Mouse (Mus musculus) kidney, postnatal 0 days (tissue): ENCODE measurements around the gene Stard13. TPM values are rescaled to one million over a fixed set of nuclear protein-coding genes. Genes with fewer than 3 reads are reported as not detected.

Experiments
- ATAC-seq: fragments of 200-750 bp; cut with Nextera tagmentation; replicated peaks from 2 replicates; pipeline ENCODE4 v1.8.0; 2017; ENCODE audit warnings: low read depth, moderate number of reproducible peaks, moderate TSS enrichment, moderate library complexity; ENCODE audit not compliant: low FRiP score
- DNase-seq: peaks from one replicate; pipeline ENCODE4 v3.0.0-alpha.2; 2016; ENCODE audit warnings: low spot score
- H3K27ac ChIP-seq: fragments of 300-500 bp; sonication (generic); 2 replicates; pipeline ENCODE4 v1.5.1; 2014; ENCODE audit warnings: mild to moderate bottlenecking
- H3K27me3 ChIP-seq: fragments of 300-500 bp; sonication (generic); 2 replicates; pipeline ENCODE4 v1.6.1; 2014; ENCODE audit warnings: low read length, mixed read lengths; ENCODE audit not compliant: insufficient read depth
- H3K36me3 ChIP-seq: fragments of 300-500 bp; sonication (generic); 2 replicates; pipeline ENCODE4 v1.6.1; 2014; ENCODE audit warnings: low read length, mixed read lengths; ENCODE audit not compliant: insufficient read depth
- H3K4me1 ChIP-seq: fragments of 300-500 bp; sonication (generic); replicated peaks from 2 replicates; pipeline ENCODE4 v1.6.1; 2014; ENCODE audit warnings: antibody characterized with exemption, low read length, mixed read lengths; ENCODE audit not compliant: insufficient read depth
- H3K4me2 ChIP-seq: fragments of 300-500 bp; sonication (generic); 2 replicates; pipeline ENCODE4 v1.6.1; 2014; ENCODE audit warnings: mild to moderate bottlenecking, low read length, moderate library complexity, mixed read lengths
- H3K4me3 ChIP-seq: fragments of 300-500 bp; sonication (generic); replicated peaks from 2 replicates; pipeline ENCODE4 v1.5.1; 2014; ENCODE audit warnings: low read depth, low read length
- H3K9ac ChIP-seq: fragments of 300-500 bp; sonication (generic); 2 replicates; pipeline ENCODE4 v1.6.1; 2014; ENCODE audit warnings: low read depth, low read length
- H3K9me3 ChIP-seq: fragments of 300-500 bp; sonication (generic); replicated peaks from 2 replicates; pipeline ENCODE4 v1.6.1; 2016; ENCODE audit warnings: low read length, inconsistent platforms, mixed read lengths
- CTCF ChIP-seq: IDR thresholded peaks from 2 replicates; pipeline ENCODE4 v1.5.1; 2016; ENCODE audit warnings: antibody characterized with exemption, low read depth, mild to moderate bottlenecking, moderate library complexity
- WGBS: fragments of 180-500 bp; shearing (Covaris S2); extraction: QIAGEN DNeasy Blood & Tissue Kit; methylation state at CpG from one replicate; pipeline ENCODE4 v1.1.7; 2014; 5-methylcytosine and 5-hydroxymethylcytosine counted together
- polyA plus RNA-seq: library from polyadenylated mRNA; unstranded; fragments of >200 nt; fragmentation: Nextera tagmentation; extraction: Ambion mirVana; gene quantifications from 2 replicates; pipeline ENCODE4 v1.2.1, GENCODE M21; 2015

Stard13 gene
- polyA plus RNA-seq, 1 experiment from 2014 or later = 7.8 TPM

DNA sequence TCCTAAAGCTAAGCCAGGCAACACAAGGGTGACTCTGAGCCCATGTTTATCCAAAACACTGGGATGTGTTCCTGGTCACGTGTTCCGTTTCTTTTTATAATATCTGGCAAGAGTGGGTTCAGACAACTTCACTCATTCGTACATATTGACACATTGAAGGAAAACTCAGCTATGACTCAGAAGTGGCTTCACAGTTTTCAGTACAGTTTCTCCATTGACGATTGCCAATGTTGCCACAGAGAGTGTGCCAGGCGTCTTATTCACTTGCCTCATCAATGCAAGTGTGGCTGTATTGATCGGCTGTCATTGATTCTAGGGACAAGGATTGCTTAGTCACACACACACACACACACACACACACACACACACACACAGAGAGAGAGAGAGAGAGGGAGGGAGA is 187.5 kb downstream of the Stard13 start:
- no peak overlapping the region for H3K27ac ChIP-seq
- no peak overlapping the region for H3K9ac ChIP-seq
- peaks cover 3% of the 10 kb centered on the region; the same call in 1 of the 2 replicates for H3K4me1 ChIP-seq
- WGBS = 95% methylated on average over 6 of the region's 6 CpGs
- H3K36me3 ChIP-seq = peaks cover 16% of the 10 kb centered on the region
- H3K9me3 ChIP-seq = no peaks in the 10 kb centered on the region
- DNase-seq = no peak
- H3K27me3 ChIP-seq = no peaks in the 10 kb centered on the region
- no peak for ATAC-seq
- no peak overlapping the region for H3K4me2 ChIP-seq
- no peak overlapping the region for H3K4me3 ChIP-seq
- no peak for TF ChIP-seq CTCF

DNA sequence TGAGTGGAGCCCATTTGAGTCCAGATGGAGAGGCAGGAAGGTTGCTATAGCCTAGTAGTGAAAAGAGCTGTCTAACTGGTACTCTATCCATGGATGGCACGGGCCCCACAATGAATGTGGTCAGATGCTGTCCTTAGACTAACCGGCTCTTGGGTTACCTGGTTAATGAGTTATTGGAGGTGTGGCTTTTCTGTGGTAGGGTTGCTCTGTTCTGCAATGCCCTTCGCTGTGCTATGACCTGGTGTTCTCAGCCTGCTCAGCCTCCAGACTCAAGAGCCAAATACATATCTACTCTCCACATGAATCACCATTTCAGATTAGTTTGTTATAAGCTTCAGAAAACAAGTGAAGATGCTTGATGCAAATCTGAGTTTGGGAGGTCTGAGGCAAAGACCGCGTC is 190.7 kb downstream of the Stard13 start:
- WGBS = 86% methylated on average over 5 of the region's 5 CpGs
- Histone ChIP-seq H3K4me3 (no peak overlapping the region), H3K27me3 (no peaks in the 10 kb centered on the region), H3K4me2 (no peak overlapping the region), H3K27ac (no peak overlapping the region), H3K9me3 (no peaks in the 10 kb centered on the region), H3K36me3 (peaks cover 17% of the 10 kb centered on the region; the same call in 1 of the 2 replicates), H3K9ac (no peak overlapping the region), H3K4me1 (peaks cover 3% of the 10 kb centered on the region; the same call in 1 of the 2 replicates)
- TF ChIP-seq CTCF = no peak
- 0 out of 2 replicates have a peak, but pooled peaks have one; percentile 72 for ATAC-seq
- DNase-seq = no peak

DNA sequence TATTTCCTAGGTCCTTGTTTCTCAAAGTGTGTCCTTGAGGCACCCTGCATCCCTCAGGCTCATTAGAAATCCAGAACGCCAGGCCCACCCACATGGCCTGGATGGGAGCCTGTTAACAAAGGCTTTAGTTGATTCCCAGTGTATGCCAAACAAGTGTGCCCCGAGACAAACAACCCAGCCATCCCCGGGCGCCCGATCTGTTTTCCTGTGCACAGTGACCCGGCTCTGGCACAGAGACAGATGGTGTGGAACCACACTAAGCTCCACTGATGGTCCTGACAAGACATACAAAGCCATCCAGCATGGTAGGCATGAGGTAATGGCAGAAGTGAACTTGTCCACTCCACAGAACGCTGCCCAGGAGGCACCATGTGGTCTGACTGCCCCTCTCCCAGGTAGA is 195.8 kb downstream of the Stard13 start:
- no peaks in the 10 kb centered on the region for H3K27me3 ChIP-seq
- WGBS = 81% methylated on average over 7 of the region's 7 CpGs
- no peak overlapping the region for H3K4me2 ChIP-seq
- H3K9ac ChIP-seq = no peak overlapping the region
- DNase-seq = no peak
- 0 out of 2 replicates have a peak, but pooled peaks cover 15% of the 10 kb centered on the region for H3K36me3 ChIP-seq
- H3K4me1 ChIP-seq = no peaks in the 10 kb centered on the region
- no peak for ATAC-seq
- H3K4me3 ChIP-seq = no peak overlapping the region
- H3K9me3 ChIP-seq = no peaks in the 10 kb centered on the region
- H3K27ac ChIP-seq = no peak overlapping the region
- TF ChIP-seq CTCF = no peak

DNA sequence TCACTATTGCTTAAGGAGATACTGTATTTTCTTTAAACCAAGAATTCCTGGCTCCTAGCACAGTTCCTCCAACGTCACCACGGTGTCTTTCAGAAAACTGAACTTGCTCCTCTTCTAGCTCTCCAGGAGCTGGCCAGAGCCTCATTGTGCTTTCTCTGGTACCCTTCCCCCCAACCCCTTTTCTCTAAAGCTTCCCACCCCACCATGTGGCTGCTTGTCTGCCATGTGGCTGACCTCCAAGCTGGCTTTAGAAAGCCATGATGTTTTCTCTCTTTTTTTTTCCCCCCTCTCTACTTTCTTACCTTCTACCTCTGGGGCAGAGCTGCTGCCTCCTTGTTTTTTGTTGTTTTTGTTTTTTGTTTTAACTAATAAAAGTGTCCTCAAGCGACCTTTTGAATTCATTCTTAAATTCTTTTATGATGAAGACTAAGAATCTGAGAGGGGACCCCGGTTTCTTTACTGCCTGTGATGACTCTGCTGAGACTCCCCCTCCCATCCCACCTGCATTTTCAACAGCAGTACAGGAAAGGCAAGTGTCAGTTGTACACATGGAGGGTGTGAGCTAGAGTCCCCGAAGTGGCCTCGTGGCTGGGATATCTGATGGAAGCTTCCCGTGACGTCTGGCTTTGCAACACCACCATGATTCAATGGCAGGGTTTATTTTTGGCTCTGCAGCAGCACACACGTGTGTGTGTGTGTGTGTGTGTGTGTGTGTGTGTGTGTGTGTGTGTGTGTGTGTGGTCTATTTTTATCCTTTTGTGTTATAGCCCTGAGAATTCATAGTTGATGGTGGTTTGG is 198.7 kb downstream of the Stard13 start:
- no peak overlapping the region for H3K4me3 ChIP-seq
- H3K27me3 ChIP-seq = no peaks in the 10 kb centered on the region
- H3K4me1 ChIP-seq = no peaks in the 10 kb centered on the region
- no peak overlapping the region for H3K4me2 ChIP-seq
- WGBS = 67% methylated on average over 9 of the region's 9 CpGs
- no peak for TF ChIP-seq CTCF
- ATAC-seq = no peak
- H3K9me3 ChIP-seq = no peaks in the 10 kb centered on the region
- H3K27ac ChIP-seq = no peak overlapping the region
- DNase-seq = no peak
- no peak overlapping the region for H3K9ac ChIP-seq
- H3K36me3 ChIP-seq = 0 out of 2 replicates have a peak, but pooled peaks cover 11% of the 10 kb centered on the region

DNA sequence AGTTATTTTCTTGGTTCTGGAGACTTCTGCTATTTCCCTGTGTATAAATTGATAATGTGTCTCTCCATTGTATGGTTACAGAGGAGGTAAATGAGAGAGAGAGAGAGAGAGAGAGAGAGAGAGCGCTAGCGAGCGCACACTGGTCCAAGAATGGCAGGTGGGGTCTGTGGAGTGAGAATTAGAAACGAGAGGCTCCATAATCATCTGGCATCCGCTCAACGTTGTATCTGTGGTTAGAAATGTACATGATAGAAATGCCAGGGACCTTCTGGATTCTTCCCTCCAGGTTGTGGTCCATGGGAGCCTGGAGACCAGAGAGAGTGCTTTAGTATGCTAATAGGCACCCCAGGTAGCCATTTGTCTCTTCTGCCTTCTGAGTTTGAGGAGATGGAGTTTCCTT is 204.7 kb downstream of the Stard13 start:
- H3K36me3 ChIP-seq = no peaks in the 10 kb centered on the region
- H3K27ac ChIP-seq = no peak overlapping the region
- H3K9me3 ChIP-seq = no peaks in the 10 kb centered on the region
- no peak for ATAC-seq
- no peaks in the 10 kb centered on the region for H3K27me3 ChIP-seq
- no peaks in the 10 kb centered on the region for H3K4me1 ChIP-seq
- H3K9ac ChIP-seq = no peak overlapping the region
- no peak overlapping the region for H3K4me3 ChIP-seq
- no peak overlapping the region for H3K4me2 ChIP-seq
- 75% methylated on average over 6 of the region's 6 CpGs for WGBS
- no peak for TF ChIP-seq CTCF
- DNase-seq = no peak

DNA sequence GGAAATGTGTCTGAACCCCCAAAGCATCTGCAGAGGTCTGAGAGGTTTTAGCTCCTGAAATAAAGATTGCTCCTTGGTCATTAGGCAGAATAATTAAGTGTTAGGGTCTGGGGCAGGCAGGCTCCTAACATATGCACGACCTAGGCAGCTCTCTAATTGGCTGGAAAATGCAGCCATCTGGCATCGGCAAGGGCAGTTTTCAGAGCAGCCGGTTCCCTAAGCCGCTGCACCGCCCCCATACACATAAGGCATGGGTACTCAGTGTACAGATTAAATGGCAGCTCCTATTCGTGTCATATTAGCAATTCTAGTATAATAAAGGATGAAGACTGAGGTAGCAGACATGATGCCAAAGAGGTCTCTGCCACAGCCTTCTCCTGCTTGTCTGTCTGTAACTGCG is 206.5 kb downstream of the Stard13 start:
- DNase-seq (no peak), ATAC-seq (no peak)
- 49% methylated on average over 7 of the region's 7 CpGs for WGBS
- no peaks in the 10 kb centered on the region for H3K27me3 ChIP-seq
- H3K4me1 ChIP-seq = peaks cover 9% of the 10 kb centered on the region; the same call in 1 of the 2 replicates
- H3K4me3 ChIP-seq = no peak overlapping the region
- no peaks in the 10 kb centered on the region for H3K9me3 ChIP-seq
- H3K9ac ChIP-seq = no peak overlapping the region
- no peak overlapping the region for H3K27ac ChIP-seq
- no peaks in the 10 kb centered on the region for H3K36me3 ChIP-seq
- no peak overlapping the region for H3K4me2 ChIP-seq
- no peak for TF ChIP-seq CTCF
